Mouse (Mus musculus) cortical plate, adult 2 months (tissue): ENCODE results near the gene Sec14l2.

Experiments used
- CTCF ChIP-seq: fragments of 200-500 bp; IDR thresholded peaks from 2 replicates; pipeline ENCODE4 v1.5.1; 2011; ENCODE audit warnings: mild to moderate bottlenecking, control low read depth, low read length; ENCODE audit not compliant: insufficient read depth; ENCODE audit errors: extremely low read depth
- POLR2A ChIP-seq: fragments of 200-500 bp; IDR thresholded peaks from 2 replicates; pipeline ENCODE4 v1.6.1; 2011; ENCODE audit warnings: mild to moderate bottlenecking, low read length, control low read depth; ENCODE audit not compliant: insufficient read depth; ENCODE audit errors: extremely low read depth

DNA sequence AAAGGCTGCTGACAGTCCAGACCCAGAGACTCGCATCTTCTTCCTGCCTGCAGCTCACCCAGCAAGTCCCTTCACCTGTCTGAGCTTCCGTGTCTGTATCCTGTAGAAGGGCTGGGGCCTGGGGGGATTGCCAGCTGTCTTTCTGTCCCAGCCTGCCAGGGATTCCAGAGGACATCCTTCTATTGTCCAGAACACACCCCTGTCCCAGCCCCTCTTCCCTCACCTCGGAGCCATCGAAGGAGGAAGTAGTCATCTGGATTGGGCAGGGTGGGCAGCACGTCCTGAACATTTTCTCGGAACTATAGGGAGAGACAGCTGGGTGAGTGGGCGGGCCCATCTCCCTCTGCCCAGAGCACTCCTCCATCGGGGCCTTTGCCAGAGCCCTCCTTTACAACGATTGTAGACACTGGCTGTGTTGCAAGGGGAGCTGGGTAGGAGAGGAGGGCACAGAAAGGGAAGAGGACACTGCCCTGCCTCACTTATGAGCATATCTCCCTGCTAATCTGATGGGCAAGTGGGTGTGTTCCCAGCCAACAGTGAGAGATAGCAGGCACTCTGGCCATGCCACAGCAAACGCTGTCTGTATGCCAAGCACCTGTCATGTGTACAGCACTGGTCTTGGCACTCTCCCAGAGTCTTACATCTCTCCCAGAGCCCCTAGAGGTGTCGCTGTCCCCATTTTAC, 6.6 kb downstream of the Sec14l2 start:
- TF ChIP-seq CTCF (no peak), POLR2A (no peak)
